14 mouse cellular contexts compared by ENCODE assay signal in the genomic region with DNA sequence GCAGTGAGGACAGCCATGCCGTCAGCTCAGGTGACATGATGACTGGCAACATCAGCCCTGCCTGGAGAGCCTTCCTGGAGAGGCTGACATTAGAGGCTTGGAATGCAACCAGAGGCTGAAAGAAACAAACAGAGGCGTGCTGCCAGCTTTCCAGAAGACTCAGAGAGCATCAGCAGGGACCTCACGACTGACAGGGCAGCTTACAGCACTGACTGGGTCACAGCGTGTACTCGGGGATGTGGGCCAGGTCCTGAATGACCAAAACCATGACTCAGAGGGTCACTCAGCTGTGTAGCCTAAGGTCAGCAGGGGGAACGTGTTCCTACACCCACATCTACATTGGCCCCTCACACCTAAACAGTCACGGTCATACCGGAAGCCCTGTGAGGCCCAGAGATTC. TPM values are rescaled to one million over a fixed set of nuclear protein-coding genes. Genes with fewer than 3 reads are reported as not detected.
DNase-seq lines count a peak whose midpoint lies in the region.
"Had no signal": no experiment of that assay in that cellular context is flagged by ENCODE, and none has a peak within 500 bp of the region (broad histone marks: within the 10 kb centered on the region; RNA-seq: fewer than 3 reads in every experiment).

No protein-coding gene starts in this region.

- peak; percentile 66 for DNase-seq in gastrocnemius, adult 18-20 months (ENCODE audit: low spot score)
- DNase-seq in gastrocnemius, postnatal 25 days, result no peak
- DNase-seq in 3T3-L1 (ENCODE audit: low read depth, low spot score) (peak; percentile 76), adipocyte (ENCODE audit: low spot score) (peak; percentile 31)
- peak; percentile 37 for DNase-seq in lung, postnatal 36 days
- no peak for DNase-seq in layer of hippocampus, adult 8-10 months (ENCODE audit: low spot score in 2 of 2)
- DNase-seq in frontal cortex, postnatal 25 days (ENCODE audit: low spot score in 2 of 2), result no peak
- DNase-seq: cerebellum, adult 9-11 months; embryo, embryonic 11 days; heart, adult 2 months; heart, postnatal 10 days; kidney, adult 8-10 months; left cerebral cortex, postnatal 4 days had no signal

RNA-seq across cellular contexts. Expression of gene Wfs1, which starts 10.0 kb away (rescaled TPM):
- total RNA-seq in gastrocnemius, adult 18-20 months (2021), result 10 to 100 TPM; 57.7 to 80.4 TPM
- 10 to 100 TPM; 61.1 to 73.3 TPM for total RNA-seq in gastrocnemius, postnatal 25 days (2021)
- 100 to 1,000 TPM; 141 to 176 (median 159) TPM for total RNA-seq in layer of hippocampus, adult 8-10 months (2022)
- total RNA-seq: MEL had no signal

Comparison
In these comparisons a context has a peak if more than half of its experiments do, and no peak if none do; other contexts are left out.
1. DNase-seq: peak in gastrocnemius, adult 18-20 months (single experiment), 3T3-L1 (single experiment), adipocyte (single experiment) and lung, postnatal 36 days (single experiment); none in gastrocnemius, postnatal 25 days (single experiment), layer of hippocampus, adult 8-10 months (0 of 2) and frontal cortex, postnatal 25 days (0 of 2).